Mouse (Mus musculus) large intestine, adult 2 months (tissue): ENCODE measurements around the gene Trip4. TPM values are rescaled to one million over a fixed set of nuclear protein-coding genes. Genes with fewer than 3 reads are reported as not detected.

Experiments
- DNase-seq: peaks from one replicate; pipeline ENCODE4 v3.0.0-alpha.2; 2012; ENCODE audit warnings: low read depth, low spot score
- WGBS: fragments of 180-500 bp; shearing (Covaris S2); methylation state at CpG from one replicate; pipeline ENCODE4 v1.1.7; 2018; 5-methylcytosine and 5-hydroxymethylcytosine counted together
- polyA plus RNA-seq: library from polyadenylated mRNA; depleted of rRNA; stranded (reverse); fragments of >200 nt; gene quantifications from 2 replicates; pipeline ENCODE4 v1.2.3, GENCODE M21; 2012

Trip4 gene
- polyA plus RNA-seq, 1 experiment, result 5.8 TPM

DNA sequence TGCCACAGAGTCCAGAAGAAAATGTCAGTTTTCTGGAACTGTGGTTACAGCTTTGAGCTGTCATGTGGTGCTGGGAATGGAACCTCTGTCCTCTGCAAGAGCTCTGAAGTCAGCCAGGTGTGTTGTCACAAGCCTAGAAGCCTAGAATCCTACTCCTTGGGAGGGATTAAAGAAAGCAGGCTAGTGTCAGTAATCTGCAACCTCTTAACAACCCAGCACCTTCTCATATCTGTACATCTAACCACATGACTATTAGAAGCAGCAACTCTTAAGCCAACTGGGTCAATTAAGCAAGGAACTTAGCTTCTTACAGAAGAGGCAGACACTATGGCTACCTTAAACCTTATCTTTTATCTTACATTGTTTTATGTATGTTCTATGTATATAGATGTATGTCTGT, 71.7 kb downstream of the Trip4 start:
- DNase-seq, result no peak

- DNase-seq, result no peak
- WGBS, result 63% methylated on average over 10 of the region's 10 CpGs
Measured at GRCm38 (mm10) chr9:65834628-65835354, 73.8 kb downstream of the Trip4 start.

- no peak for DNase-seq
Measured at GRCm38 (mm10) chr9:65833640-65834039, 75.0 kb downstream of the Trip4 start.

- DNase-seq, result no peak
- WGBS, result 94% methylated on average over 2 of the region's 2 CpGs
Measured at GRCm38 (mm10) chr9:65833230-65833629, 75.4 kb downstream of the Trip4 start.

DNA sequence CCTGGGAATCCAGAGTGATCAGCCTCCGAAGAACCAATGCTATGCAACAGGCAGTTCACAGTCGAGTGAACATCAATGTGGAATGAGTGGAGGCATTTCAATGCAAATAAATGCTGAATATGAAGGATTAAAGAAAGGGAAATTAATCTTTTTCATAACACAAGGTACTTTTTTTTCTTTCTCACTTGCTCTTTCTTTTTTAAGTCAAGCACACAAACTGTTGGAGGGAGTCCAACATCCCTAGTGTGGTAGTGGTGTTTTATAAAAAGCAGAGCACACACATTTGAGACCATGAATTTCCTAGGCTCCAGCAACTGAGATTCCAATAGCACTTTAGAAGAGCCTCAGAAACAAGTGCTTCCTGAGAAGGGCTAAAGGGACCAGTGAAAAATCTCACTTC, 76.6 kb downstream of the Trip4 start:
- 32% methylated on average over 2 of the region's 2 CpGs for WGBS
- DNase-seq, result no peak

DNA sequence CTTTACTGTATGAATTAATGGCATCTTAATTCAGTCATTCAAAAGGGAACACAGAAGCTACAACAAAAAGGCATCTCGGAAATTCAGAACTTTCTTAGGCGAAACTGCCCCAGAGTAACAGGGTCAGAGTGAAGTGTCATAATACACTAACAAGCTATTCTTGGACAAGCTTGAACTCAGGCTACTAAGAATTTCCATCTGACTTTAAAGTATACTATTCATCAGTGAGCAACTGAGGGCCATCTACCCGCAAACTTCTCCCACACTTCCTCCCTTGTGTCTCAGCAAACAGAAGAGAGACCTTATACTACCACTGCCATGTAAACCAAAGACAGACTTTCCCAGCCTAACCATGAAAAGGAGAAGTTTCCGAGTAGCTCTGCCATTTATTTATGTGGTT, 77.4 kb downstream of the Trip4 start:
- no peak for DNase-seq
- WGBS, result 47% methylated on average over 4 of the region's 4 CpGs

DNA sequence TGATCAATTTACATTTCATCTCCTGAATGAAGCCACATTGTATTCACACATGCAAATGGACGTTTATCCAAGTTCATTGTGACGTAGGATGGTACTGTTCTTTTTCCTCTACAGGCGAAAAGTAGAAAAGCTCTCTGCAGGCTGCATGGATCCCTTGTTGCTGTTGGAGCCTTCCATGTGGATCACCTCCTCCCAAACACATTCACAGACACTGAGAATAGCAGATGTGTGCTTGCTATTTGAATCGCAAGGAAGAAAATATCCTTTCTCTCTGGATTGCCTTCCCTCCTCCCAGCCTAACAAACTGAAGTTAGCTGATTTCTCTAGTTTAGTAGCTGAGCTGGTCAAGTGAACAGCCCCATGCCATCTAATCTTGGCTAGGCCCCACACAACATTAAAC, 78.3 kb downstream of the Trip4 start:
- no peak for DNase-seq
- WGBS, result 89% methylated on average over 4 of the region's 4 CpGs

- no peak for DNase-seq
- WGBS, result 55% methylated on average over 2 of the region's 2 CpGs
Measured at GRCm38 (mm10) chr9:65829410-65829809, 79.2 kb downstream of the Trip4 start.

GRCm38 (mm10) chr9:65828511-65828910, 80.1 kb downstream of the Trip4 start:
- 29% methylated on average over 3 of the region's 3 CpGs for WGBS
- no peak for DNase-seq

DNA sequence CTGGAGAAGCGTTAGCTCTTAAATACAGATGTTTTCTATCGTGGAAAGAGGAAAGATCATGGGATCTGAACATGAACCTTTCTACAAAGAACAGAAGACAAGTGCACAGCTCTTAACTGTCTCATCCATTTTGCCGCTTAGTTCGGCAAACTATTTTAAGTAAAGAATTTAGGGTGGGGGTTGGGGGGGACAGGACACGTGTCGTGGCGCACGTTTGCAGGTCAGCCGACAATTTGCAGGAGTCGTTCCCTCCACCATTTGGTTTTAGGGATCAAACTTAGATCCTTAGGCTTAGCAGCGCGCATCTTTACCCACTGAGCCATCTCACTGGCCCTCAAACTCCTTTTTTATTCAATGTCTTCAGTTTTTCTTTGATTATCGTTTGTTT, 80.6 kb downstream of the Trip4 start:
- WGBS, result 2% methylated on average over 13 of the region's 13 CpGs
- no peak for DNase-seq

DNA sequence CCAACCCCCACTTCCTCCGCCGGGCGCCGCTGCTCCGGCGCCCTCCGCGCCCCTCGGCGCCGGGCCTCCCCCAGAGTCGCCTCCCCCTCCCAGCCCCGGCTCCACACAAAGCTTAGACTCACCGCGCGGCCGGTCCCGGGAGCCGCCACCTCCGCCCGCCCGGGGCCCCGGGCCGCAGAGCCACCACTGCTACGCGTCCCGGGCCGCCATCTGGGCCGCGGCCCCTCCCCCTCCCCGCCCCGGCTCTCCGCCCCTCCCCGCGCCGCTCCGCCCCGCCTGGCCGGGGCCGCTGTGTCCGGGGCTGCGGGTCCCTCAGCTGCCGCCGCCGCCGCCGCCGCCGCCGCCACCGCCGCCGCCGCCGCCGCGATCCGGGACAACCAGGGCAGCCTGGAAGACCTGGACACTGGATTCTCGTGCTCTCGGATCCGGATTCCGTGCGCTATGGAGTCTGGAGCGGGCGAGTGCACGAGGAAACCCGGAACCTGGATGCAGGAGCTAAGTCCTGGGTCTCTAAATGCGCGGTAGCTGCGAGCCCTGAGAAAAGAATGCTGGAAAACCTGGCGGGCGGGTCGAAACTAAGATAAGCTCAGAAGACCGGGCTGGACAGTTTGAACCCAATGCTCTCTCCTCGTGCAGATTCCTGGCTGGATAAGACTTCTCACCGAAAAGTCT, 81.1 kb downstream of the Trip4 start, which contains the start of gene Zfp609:
Zfp609 (minus strand) TSS at position 221 of the 672 bp plus-strand sequence.
- DNase-seq, result peak; percentile 86
- WGBS, result under 1% methylated on average over 66 of the region's 76 CpGs

GRCm38 (mm10) chr9:65826588-65827343, 81.8 kb downstream of the Trip4 start:
- no peak for DNase-seq
- 2% methylated on average over 31 of the region's 31 CpGs for WGBS

GRCm38 (mm10) chr9:65826226-65826587, 82.4 kb downstream of the Trip4 start:
- DNase-seq, result no peak
- under 1% methylated on average over 4 of the region's 4 CpGs for WGBS

- no peak for DNase-seq
- WGBS, result 26% methylated on average over 10 of the region's 10 CpGs
Measured at GRCm38 (mm10) chr9:65823716-65824462, 84.7 kb downstream of the Trip4 start.

DNA sequence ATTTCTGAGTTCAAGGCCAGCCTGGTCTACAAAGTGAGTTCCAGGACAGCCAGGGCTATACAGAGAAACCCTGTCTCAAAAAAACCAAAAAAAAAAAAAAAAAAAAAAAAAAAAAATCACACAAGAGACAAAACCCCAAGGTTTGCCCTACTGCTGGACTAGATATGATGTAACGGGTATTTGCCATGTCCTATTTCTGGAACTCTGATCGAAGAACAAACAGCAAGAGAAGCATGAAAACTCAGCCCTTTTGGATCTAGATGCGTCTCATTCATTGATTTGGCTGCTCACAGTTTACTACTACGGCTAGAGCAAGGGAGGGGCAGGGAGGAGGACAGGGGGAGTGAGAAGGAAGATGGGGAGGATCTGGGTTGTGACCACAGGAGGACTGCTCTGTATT, 86.6 kb downstream of the Trip4 start:
- WGBS, result 70% methylated on average over 4 of the region's 4 CpGs
- DNase-seq, result no peak

GRCm38 (mm10) chr9:65820301-65820700, 88.3 kb downstream of the Trip4 start:
- WGBS, result 41% methylated on average over 2 of the region's 2 CpGs
- no peak for DNase-seq

- DNase-seq, result no peak
- 91% methylated on average over 2 of the region's 2 CpGs for WGBS
Measured at GRCm38 (mm10) chr9:65818402-65818801, 90.2 kb downstream of the Trip4 start.

DNA sequence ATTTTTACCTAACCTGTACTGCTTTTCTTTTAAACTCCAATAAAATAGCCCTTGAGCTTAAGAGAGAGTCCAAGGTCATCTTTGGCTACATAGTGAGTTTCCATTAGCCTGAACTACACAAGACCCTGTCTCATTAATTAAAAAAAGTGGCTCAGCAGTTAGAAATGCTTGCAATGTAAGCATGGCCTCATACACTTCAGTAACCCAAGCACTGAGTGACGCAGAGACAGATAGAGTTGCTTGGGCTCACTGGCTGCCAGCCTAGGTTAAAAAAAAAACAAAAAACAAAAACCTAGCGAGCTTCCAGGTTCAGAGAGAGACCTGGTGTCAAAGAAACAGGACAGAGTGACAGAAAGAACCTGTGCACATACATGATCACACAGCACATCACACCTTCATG, 95.8 kb downstream of the Trip4 start:
- DNase-seq, result no peak
- WGBS, result 57% methylated on average over 2 of the region's 2 CpGs

DNA sequence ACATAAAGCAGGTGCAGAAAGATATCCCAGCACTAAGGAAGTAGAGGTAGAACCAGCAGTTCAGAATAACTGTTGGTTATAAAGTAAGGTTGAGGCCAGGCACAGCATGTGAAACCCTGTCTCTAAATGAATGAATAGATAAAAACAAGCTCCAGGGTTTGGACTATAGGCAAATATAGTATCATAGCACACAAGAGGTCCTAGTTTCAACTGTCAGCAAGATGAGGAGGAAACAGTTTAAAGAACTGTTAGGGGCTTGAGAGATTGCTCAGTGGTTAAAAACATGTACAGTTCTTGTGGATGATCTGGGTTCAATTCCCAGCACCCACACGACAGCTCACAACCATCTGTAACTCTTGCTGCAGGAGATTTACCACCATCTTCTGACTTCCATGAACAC, 96.8 kb downstream of the Trip4 start:
- no peak for DNase-seq
- 88% methylated on average over 1 of the region's 1 CpGs for WGBS

DNA sequence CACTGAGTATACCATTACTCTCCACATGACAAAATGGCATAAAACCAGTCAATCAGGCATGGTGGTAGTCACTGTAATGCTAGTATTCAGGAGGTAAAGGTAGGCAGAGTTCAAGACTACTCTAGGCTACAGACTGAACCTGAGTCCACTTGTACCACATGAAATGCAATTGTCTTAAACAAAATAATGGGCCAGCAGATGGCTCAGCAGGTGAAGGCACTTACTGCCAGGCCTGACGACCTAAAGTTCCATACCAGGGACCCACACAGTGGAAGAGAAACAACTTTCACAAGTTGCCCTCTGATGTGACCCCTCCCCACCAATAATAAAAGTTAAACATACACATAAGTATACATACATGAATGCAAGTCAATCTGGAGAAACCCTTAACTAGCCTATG, 100.8 kb downstream of the Trip4 start:
- WGBS, result 59% methylated on average over 1 of the region's 1 CpGs
- no peak for DNase-seq
